Mouse (Mus musculus) lung, postnatal 0 days (tissue): ENCODE measurements around the gene Gm21973. TPM values are rescaled to one million over a fixed set of nuclear protein-coding genes. Genes with fewer than 3 reads are reported as not detected.

Experiments used
- ATAC-seq: fragments of 200-750 bp; cut with Nextera tagmentation; 2 replicates; pipeline ENCODE4 v1.8.0; 2017; ENCODE audit warnings: moderate library complexity
- DNase-seq: peaks from one replicate; pipeline ENCODE4 v3.0.0-alpha.2; 2016; ENCODE audit warnings: low spot score
- H3K27ac ChIP-seq: fragments of 300-500 bp; sonication (generic); 2 replicates; pipeline ENCODE4 v1.5.1; 2014; ENCODE audit warnings: antibody characterized with exemption, mild to moderate bottlenecking, low read length, mixed read lengths
- H3K27me3 ChIP-seq: fragments of 300-500 bp; sonication (generic); replicated peaks from 2 replicates; pipeline ENCODE4 v1.6.1; 2014; ENCODE audit warnings: low read length, mixed read lengths; ENCODE audit not compliant: insufficient read depth
- H3K36me3 ChIP-seq: fragments of 300-500 bp; sonication (generic); 2 replicates; pipeline ENCODE4 v1.6.1; 2014; ENCODE audit warnings: low read length, mixed read lengths; ENCODE audit not compliant: insufficient read depth
- H3K4me1 ChIP-seq: fragments of 300-500 bp; sonication (generic); 2 replicates; pipeline ENCODE4 v1.6.1; 2014; ENCODE audit warnings: antibody characterized with exemption, low read depth, low read length, mixed read lengths; ENCODE audit not compliant: insufficient read depth
- H3K4me2 ChIP-seq: fragments of 300-500 bp; sonication (generic); replicated peaks from 2 replicates; pipeline ENCODE4 v1.6.1; 2014; ENCODE audit warnings: low read depth, mild to moderate bottlenecking, low read length, moderate library complexity, mixed read lengths
- H3K4me3 ChIP-seq: fragments of 300-500 bp; sonication (generic); 2 replicates; pipeline ENCODE4 v1.5.1; 2014; ENCODE audit warnings: low read depth, low read length
- H3K9ac ChIP-seq: fragments of 300-500 bp; sonication (generic); replicated peaks from 2 replicates; pipeline ENCODE4 v1.6.1; 2014; ENCODE audit warnings: low read depth, mild to moderate bottlenecking
- H3K9me3 ChIP-seq: fragments of 300-500 bp; sonication (generic); 2 replicates; pipeline ENCODE4 v1.6.1; 2016; ENCODE audit warnings: low read length, mixed read lengths
- CTCF ChIP-seq: IDR thresholded peaks from 2 replicates; pipeline ENCODE4 v1.5.1; 2016; ENCODE audit warnings: antibody characterized with exemption, mild to moderate bottlenecking
- EP300 ChIP-seq: IDR thresholded peaks from 2 replicates; pipeline ENCODE4 v1.6.1; 2016; ENCODE audit warnings: antibody characterized with exemption, mild to moderate bottlenecking, control low read depth
- WGBS: fragments of 180-500 bp; shearing (Covaris S2); extraction: QIAGEN DNeasy Blood & Tissue Kit; methylation state at CpG from one replicate; pipeline ENCODE4 v1.1.7; 2014; 5-methylcytosine and 5-hydroxymethylcytosine counted together
- polyA plus RNA-seq: library from polyadenylated mRNA; unstranded; fragments of >200 nt; fragmentation: Nextera tagmentation; extraction: Ambion mirVana; gene quantifications from 2 replicates; pipeline ENCODE4 v1.2.1, GENCODE M21; 2015

Gm21973 gene
- not detected in 2 replicates for polyA plus RNA-seq

GRCm38 (mm10) chr15:10325080-10325479 lies at the start of gene Gm21973:
Gm21973 (plus strand) TSS chr15:10325380.
- Histone ChIP-seq H3K4me2 (no peak within 1 kb of the TSS), H3K4me1 (no peaks in the 10 kb centered on the region), H3K9me3 (no peaks in the 10 kb centered on the region), H3K27me3 (no peaks in the 10 kb centered on the region), H3K36me3 (no peaks in the 10 kb centered on the region), H3K4me3 (no peak within 1 kb of the TSS), H3K27ac (no peak within 1 kb of the TSS), H3K9ac (no peak within 1 kb of the TSS)
- ATAC-seq (no peak), DNase-seq (no peak)
- TF ChIP-seq CTCF: no peak
- TF ChIP-seq EP300: no peak
- WGBS: 84% methylated on average over 2 of the region's 2 CpGs

- H3K36me3 ChIP-seq: no peaks in the 10 kb centered on the region
- no peak overlapping the region for H3K4me3 ChIP-seq
- H3K9ac ChIP-seq: no peak overlapping the region
- H3K4me1 ChIP-seq: no peaks in the 10 kb centered on the region
- DNase-seq: no peak
- no peak overlapping the region for H3K27ac ChIP-seq
- no peaks in the 10 kb centered on the region for H3K27me3 ChIP-seq
- TF ChIP-seq CTCF: no peak
- TF ChIP-seq EP300: no peak
- ATAC-seq: no peak
- no peaks in the 10 kb centered on the region for H3K9me3 ChIP-seq
- no peak overlapping the region for H3K4me2 ChIP-seq
These were observed 48.8 kb upstream of the Gm21973 start for GRCm38 (mm10) chr15:10276386-10276785.

GRCm38 (mm10) chr15:10277461-10277860 lies 47.7 kb upstream of the Gm21973 start:
- no peaks in the 10 kb centered on the region for H3K36me3 ChIP-seq
- H3K4me3 ChIP-seq: no peak overlapping the region
- DNase-seq: no peak
- TF ChIP-seq CTCF (no peak), EP300 (no peak)
- 69% methylated on average over 4 of the region's 4 CpGs for WGBS
- no peaks in the 10 kb centered on the region for H3K4me1 ChIP-seq
- no peak for ATAC-seq
- H3K27ac ChIP-seq: no peak overlapping the region
- H3K27me3 ChIP-seq: no peaks in the 10 kb centered on the region
- no peak overlapping the region for H3K9ac ChIP-seq
- no peaks in the 10 kb centered on the region for H3K9me3 ChIP-seq
- no peak overlapping the region for H3K4me2 ChIP-seq

GRCm38 (mm10) chr15:10281546-10281945 lies 43.6 kb upstream of the Gm21973 start:
- no peaks in the 10 kb centered on the region for H3K9me3 ChIP-seq
- H3K4me3 ChIP-seq: no peak overlapping the region
- no peak for TF ChIP-seq EP300
- TF ChIP-seq CTCF: no peak
- H3K4me1 ChIP-seq: no peaks in the 10 kb centered on the region
- 55% methylated on average over 5 of the region's 5 CpGs for WGBS
- DNase-seq: peak; percentile 33
- ATAC-seq: peak; percentile 69
- no peaks in the 10 kb centered on the region for H3K36me3 ChIP-seq
- no peak overlapping the region for H3K4me2 ChIP-seq
- no peaks in the 10 kb centered on the region for H3K27me3 ChIP-seq
- H3K27ac ChIP-seq: no peak overlapping the region
- H3K9ac ChIP-seq: no peak overlapping the region

- H3K4me3 ChIP-seq: no peak overlapping the region
- no peaks in the 10 kb centered on the region for H3K4me1 ChIP-seq
- ATAC-seq: no peak
These were observed 41.5 kb upstream of the Gm21973 start for GRCm38 (mm10) chr15:10283661-10284060.

GRCm38 (mm10) chr15:10296570-10296969 lies 28.6 kb upstream of the Gm21973 start:
- DNase-seq: no peak
- Histone ChIP-seq H3K4me2 (no peak overlapping the region), H3K36me3 (no peaks in the 10 kb centered on the region), H3K27ac (no peak overlapping the region), H3K27me3 (no peaks in the 10 kb centered on the region), H3K4me3 (no peak overlapping the region), H3K9me3 (no peaks in the 10 kb centered on the region), H3K4me1 (no peaks in the 10 kb centered on the region), H3K9ac (no peak overlapping the region)
- 84% methylated on average over 1 of the region's 1 CpGs for WGBS
- no peak for ATAC-seq
- TF ChIP-seq CTCF (no peak), EP300 (no peak)

More at GRCm38 (mm10) chr15:10283661-10284060, 41.5 kb upstream of the Gm21973 start:
- no peak for TF ChIP-seq CTCF
- Histone ChIP-seq H3K27me3 (no peaks in the 10 kb centered on the region), H3K36me3 (no peaks in the 10 kb centered on the region), H3K9me3 (no peaks in the 10 kb centered on the region), H3K4me2 (no peak overlapping the region), H3K27ac (no peak overlapping the region), H3K9ac (no peak overlapping the region)
- DNase-seq: no peak

- Histone ChIP-seq H3K9ac (no peak overlapping the region), H3K4me2 (no peak overlapping the region), H3K9me3 (no peaks in the 10 kb centered on the region), H3K4me1 (no peaks in the 10 kb centered on the region), H3K4me3 (no peak overlapping the region), H3K27ac (no peak overlapping the region), H3K36me3 (no peaks in the 10 kb centered on the region), H3K27me3 (no peaks in the 10 kb centered on the region)
- whole genome bisulfite sequencing: 46% methylated on average over 1 of the region's 1 CpGs
- ATAC-seq (no peak), DNase-seq (no peak)
- TF ChIP-seq CTCF (no peak), EP300 (no peak)
These were observed 27.1 kb upstream of the Gm21973 start for GRCm38 (mm10) chr15:10298058-10298457.
